Mouse (Mus musculus): ENCODE data around the gene Prkcq.

The Prkcq gene

GRCm38 (mm10) chr2:11171754-11172501, at the start of gene Prkcq:
Gene Prkcq (plus strand): TSS chr2:11172108.
- DNase-seq: peak; percentile 97

- no peak for DNase-seq
Measured at GRCm38 (mm10) chr2:11130881-11131280, 41.0 kb upstream of the Prkcq start.

- peak; percentile 21 for DNase-seq
Measured at GRCm38 (mm10) chr2:11135718-11136117, 36.2 kb upstream of the Prkcq start.

- no peak for DNase-seq
Measured at GRCm38 (mm10) chr2:11138076-11138475, 33.8 kb upstream of the Prkcq start.

GRCm38 (mm10) chr2:11139518-11140152, 32.3 kb upstream of the Prkcq start:
- peak; percentile 27 for DNase-seq

DNA sequence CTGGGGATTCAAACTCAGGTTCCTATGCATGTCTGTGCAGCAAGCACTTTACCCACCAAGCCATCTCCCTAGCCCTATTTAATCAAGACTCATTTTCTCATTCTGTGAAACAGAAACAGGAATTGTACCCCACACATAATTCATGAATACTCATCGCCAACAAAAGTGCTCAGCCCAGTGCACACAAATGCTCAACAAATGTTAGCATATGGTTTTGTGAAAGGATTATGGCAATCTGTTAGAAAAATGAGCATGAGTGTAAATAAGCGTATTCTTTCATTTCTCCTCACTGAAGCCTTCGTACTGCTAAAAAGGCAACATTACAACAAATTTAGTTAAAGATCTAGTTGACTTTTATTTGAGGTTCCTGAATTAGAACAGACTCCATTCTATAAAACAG, 31.5 kb upstream of the Prkcq start:
- DNase-seq: peak; percentile 39

- peak; percentile 77 for DNase-seq
Measured at GRCm38 (mm10) chr2:11149091-11149490, 22.8 kb upstream of the Prkcq start.

DNA sequence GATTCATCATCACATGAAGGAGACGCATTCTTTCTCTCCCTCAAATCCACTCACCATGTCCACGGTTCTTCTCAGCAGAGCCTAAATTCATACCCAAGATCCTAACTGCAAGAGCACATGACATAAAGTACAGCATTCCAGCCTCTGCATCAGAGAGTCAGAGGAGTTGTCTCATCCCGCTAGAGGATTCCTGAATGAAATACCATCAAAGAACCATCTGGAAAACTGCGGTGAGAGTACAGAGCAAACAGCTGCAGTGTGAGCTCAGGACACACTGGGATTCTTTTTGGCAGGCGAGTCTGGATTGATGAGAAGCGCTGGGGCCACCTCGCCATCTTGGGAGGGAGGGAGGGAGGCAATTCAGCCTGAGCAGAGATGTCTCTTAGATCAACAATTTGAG, 20.9 kb upstream of the Prkcq start:
- DNase-seq: peak; percentile 66

- peak; percentile 25 for DNase-seq
Measured at GRCm38 (mm10) chr2:11151655-11152323, 20.1 kb upstream of the Prkcq start.

DNA sequence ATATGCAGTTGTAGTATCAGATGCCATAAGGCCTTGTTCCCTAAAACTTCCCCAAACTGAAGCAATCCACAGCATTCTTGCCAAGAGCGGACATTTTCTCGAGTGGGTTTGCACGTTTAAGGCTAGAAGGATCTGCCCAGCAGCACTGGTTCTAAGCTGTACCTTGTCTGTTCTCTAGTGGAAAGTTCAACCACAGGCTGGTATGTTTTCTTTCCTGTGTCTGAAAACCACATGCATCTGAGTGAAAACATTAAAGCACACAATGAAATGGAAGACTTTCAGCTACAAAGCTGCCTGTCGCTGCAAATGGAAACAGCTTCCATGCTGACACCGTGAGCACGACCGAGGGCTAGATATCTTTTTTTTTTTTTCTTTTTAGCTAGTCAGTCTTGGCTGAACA, 12.3 kb upstream of the Prkcq start:
- peak; percentile 19 for DNase-seq

DNA sequence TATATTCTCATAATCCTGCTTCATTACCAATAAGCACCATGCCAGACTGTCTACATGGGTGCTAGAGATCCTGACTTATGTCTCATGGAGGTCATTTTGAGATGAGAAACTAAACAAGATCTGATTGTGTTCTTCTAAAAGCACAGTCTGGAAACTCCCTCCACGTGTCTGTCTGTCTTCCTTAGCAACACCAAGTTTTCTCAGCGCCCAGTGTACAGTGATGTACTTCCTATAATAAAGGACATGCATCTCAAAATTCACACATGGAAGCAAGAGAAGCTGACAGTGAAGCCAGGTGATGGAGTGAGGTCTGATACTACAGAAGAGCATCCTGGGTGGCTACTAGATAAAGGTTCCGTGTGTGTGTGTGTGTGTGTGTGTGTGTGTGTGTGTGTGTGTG, 11.2 kb upstream of the Prkcq start:
- DNase-seq: peak; percentile 17

DNA sequence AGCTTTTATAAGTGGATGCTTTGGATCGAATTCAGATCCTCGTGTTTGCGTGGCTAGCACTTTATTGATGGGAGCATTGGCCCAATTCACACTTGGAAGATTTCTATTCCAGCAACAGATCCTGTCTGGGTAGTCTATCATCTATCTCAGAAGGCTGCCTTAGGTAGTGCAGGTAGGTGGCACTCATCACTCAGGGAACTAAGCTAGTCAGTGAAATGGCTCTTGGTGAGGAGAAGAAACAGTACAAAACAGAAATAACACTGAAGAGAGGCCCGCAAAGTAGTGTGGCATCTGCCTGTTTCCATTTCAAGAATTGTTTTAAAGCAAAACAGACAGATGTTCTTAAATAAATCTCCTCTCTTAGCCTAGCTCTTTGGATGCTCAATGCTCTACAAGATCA, 10.6 kb upstream of the Prkcq start:
- no peak for DNase-seq

- DNase-seq: peak; percentile 31
Measured at GRCm38 (mm10) chr2:11162701-11163100, 9.2 kb upstream of the Prkcq start.

- DNase-seq: peak; percentile 49
Measured at GRCm38 (mm10) chr2:11164170-11164569, 7.7 kb upstream of the Prkcq start.

- DNase-seq: peak; percentile 75
Measured at GRCm38 (mm10) chr2:11169721-11170335, 2.1 kb upstream of the Prkcq start.

GRCm38 (mm10) chr2:11172831-11173414, 1.0 kb downstream of the Prkcq start:
- peak; percentile 87 for DNase-seq

- peak; percentile 55 for DNase-seq
Measured at GRCm38 (mm10) chr2:11173521-11173920, 1.6 kb downstream of the Prkcq start.

GRCm38 (mm10) chr2:11174101-11174500, 2.2 kb downstream of the Prkcq start:
- peak; percentile 75 for DNase-seq

GRCm38 (mm10) chr2:11177880-11178279, 6.0 kb downstream of the Prkcq start:
- peak; percentile 73 for DNase-seq

DNA sequence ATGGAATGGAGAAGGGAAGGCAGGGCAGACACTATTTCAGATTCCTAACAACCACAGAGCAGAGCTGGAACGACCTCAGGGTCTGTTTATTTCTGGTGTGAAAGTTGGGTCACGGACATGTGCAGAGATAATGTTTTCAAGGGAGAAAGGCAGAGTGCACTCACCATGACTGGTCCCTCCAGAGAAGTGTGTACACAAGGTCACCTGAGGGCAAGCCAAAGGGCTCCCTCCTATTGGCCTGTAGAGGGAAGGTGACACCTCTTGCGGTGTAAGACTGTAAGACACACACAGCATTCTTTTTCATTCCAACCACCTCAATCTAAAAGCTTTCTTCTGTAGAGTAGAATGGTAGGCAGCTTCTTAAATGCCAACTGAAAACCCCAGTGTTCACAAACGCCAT, 9.6 kb downstream of the Prkcq start:
- peak; percentile 83 for DNase-seq

- DNase-seq: peak; percentile 58
Measured at GRCm38 (mm10) chr2:11182096-11182495, 10.2 kb downstream of the Prkcq start.

DNA sequence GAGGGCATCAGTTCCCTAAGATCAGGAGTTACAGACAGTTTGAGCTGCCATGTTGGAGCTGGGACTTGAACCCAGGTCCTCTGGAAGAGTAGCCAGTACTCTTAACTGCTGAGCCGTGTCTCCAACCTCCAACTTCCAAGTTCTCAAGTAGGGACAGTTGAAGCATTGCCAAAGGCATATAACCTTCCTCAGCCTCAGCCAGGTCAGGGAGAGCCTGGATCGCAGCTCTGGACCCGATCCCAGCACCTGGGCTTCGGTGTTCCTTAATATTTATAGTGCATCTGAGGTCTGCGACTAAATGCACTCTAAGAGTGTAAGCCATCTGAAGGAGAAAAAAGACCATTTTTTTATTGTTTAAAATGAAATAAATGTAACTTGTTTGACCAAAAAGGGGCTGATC, 12.1 kb downstream of the Prkcq start:
- peak; percentile 37 for DNase-seq

DNA sequence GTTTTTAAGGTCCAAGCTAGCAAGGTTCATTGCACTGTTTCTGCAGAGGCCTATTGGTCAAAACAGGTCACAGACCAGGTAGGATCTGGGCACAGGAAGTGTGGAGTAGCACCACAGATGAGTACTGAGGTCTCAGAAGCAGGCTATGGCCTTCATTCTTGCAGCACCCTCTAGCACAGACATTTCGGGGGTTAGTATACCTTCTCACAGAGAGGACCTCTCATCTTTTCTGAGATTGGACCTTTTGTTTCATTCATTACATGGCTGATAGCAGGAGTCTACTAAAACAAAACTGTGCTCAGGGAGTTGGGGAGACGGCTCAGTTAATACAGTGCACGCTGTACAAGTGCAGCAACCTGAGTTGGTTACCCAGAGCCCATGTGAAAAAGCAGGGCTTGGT, 14.7 kb downstream of the Prkcq start:
- no peak for DNase-seq

Data from heart, adult 11 months (tissue).